Mouse (Mus musculus): ENCODE results near the gene 2810004N23Rik. TPM values are rescaled to one million over a fixed set of nuclear protein-coding genes. Genes with fewer than 3 reads are reported as not detected.
"Not testable (repeated sequence)": the region's sequence is repeated elsewhere in the genome, so short reads cannot be mapped to it uniquely, and the experiment has no call there.

Gene 2810004N23Rik
- polyA plus RNA-seq, 1 experiment = not detected

GRCm38 (mm10) chr8:124853511-124853910 is 9.4 kb downstream of the 2810004N23Rik start:
- no peak for TF ChIP-seq CTCF (IDR thresholded peaks at IDR 0.05; ENCODE audit: insufficient read depth, low read depth, low read length)
- no peak for TF ChIP-seq POLR2A (IDR thresholded peaks at IDR 0.05; ENCODE audit: insufficient read depth, low read depth, low read length)
- WGBS = 97% methylated on average over 1 of the region's 1 CpGs
- Histone ChIP-seq H3K4me3 (ENCODE audit: insufficient read depth, low read depth, low read length) (no peak overlapping the region), H3K4me1 (ENCODE audit: control insufficient read depth, insufficient read depth, low read length) (no peaks in the 10 kb centered on the region), H3K27ac (ENCODE audit: insufficient read depth, low read depth, low read length) (no peak overlapping the region)

- H3K4me1 ChIP-seq (ENCODE audit: control insufficient read depth, insufficient read depth, low read length) = no peaks in the 10 kb centered on the region
- H3K27ac ChIP-seq (ENCODE audit: insufficient read depth, low read depth, low read length) = no peak overlapping the region
- WGBS = 87% methylated on average over 5 of the region's 5 CpGs
- no peak overlapping the region for H3K4me3 ChIP-seq (ENCODE audit: insufficient read depth, low read depth, low read length)
- TF ChIP-seq CTCF (IDR thresholded peaks at IDR 0.05; ENCODE audit: insufficient read depth, low read depth, low read length) = no peak
Measured at GRCm38 (mm10) chr8:124845573-124845972, 17.3 kb downstream of the 2810004N23Rik start.

- TF ChIP-seq POLR2A (IDR thresholded peaks at IDR 0.05; ENCODE audit: insufficient read depth, low read depth, low read length) (no peak), CTCF (IDR thresholded peaks at IDR 0.05; ENCODE audit: insufficient read depth, low read depth, low read length) (no peak)
- H3K4me1 ChIP-seq (ENCODE audit: control insufficient read depth, insufficient read depth, low read length) = no peaks in the 10 kb centered on the region
- WGBS = 79% methylated on average over 3 of the region's 3 CpGs
- no peak overlapping the region for H3K27ac ChIP-seq (ENCODE audit: insufficient read depth, low read depth, low read length)
- no peak overlapping the region for H3K4me3 ChIP-seq (ENCODE audit: insufficient read depth, low read depth, low read length)
Measured at GRCm38 (mm10) chr8:124845131-124845530, 17.8 kb downstream of the 2810004N23Rik start.

- WGBS = 82% methylated on average over 1 of the region's 1 CpGs
Measured at GRCm38 (mm10) chr8:124842929-124843328, 20.0 kb downstream of the 2810004N23Rik start.

GRCm38 (mm10) chr8:124841775-124842174 is 21.1 kb downstream of the 2810004N23Rik start:
- H3K4me3 ChIP-seq (ENCODE audit: insufficient read depth, low read depth, low read length) = no peak overlapping the region
- no peak overlapping the region for H3K27ac ChIP-seq (ENCODE audit: insufficient read depth, low read depth, low read length)
- 91% methylated on average over 10 of the region's 10 CpGs for WGBS
- H3K4me1 ChIP-seq (ENCODE audit: control insufficient read depth, insufficient read depth, low read length) = no peaks in the 10 kb centered on the region
- TF ChIP-seq CTCF (IDR thresholded peaks at IDR 0.05; ENCODE audit: insufficient read depth, low read depth, low read length) = no peak
- TF ChIP-seq POLR2A (IDR thresholded peaks at IDR 0.05; ENCODE audit: insufficient read depth, low read depth, low read length) = no peak

More at GRCm38 (mm10) chr8:124842929-124843328, 20.0 kb downstream of the 2810004N23Rik start:
- not testable (repeated sequence) for H3K27ac ChIP-seq (ENCODE audit: insufficient read depth, low read depth, low read length); H3K4me3 ChIP-seq (ENCODE audit: insufficient read depth, low read depth, low read length); H3K4me1 ChIP-seq (ENCODE audit: control insufficient read depth, insufficient read depth, low read length)

GRCm38 (mm10) chr8:124840900-124841299 is 22.0 kb downstream of the 2810004N23Rik start:
- 95% methylated on average over 7 of the region's 7 CpGs for WGBS
- Histone ChIP-seq H3K27ac (ENCODE audit: insufficient read depth, low read depth, low read length) (no peak overlapping the region), H3K4me3 (ENCODE audit: insufficient read depth, low read depth, low read length) (no peak overlapping the region), H3K4me1 (ENCODE audit: control insufficient read depth, insufficient read depth, low read length) (no peaks in the 10 kb centered on the region)
- TF ChIP-seq POLR2A (IDR thresholded peaks at IDR 0.05; ENCODE audit: insufficient read depth, low read depth, low read length) (no peak), CTCF (IDR thresholded peaks at IDR 0.05; ENCODE audit: insufficient read depth, low read depth, low read length) (no peak)

- no peak for TF ChIP-seq POLR2A (IDR thresholded peaks at IDR 0.05; ENCODE audit: insufficient read depth, low read depth, low read length)
- no peak for TF ChIP-seq CTCF (IDR thresholded peaks at IDR 0.05; ENCODE audit: insufficient read depth, low read depth, low read length)
- no peak overlapping the region for H3K4me3 ChIP-seq (ENCODE audit: insufficient read depth, low read depth, low read length)
- H3K4me1 ChIP-seq (ENCODE audit: control insufficient read depth, insufficient read depth, low read length) = no peaks in the 10 kb centered on the region
- 91% methylated on average over 10 of the region's 10 CpGs for WGBS
- H3K27ac ChIP-seq (ENCODE audit: insufficient read depth, low read depth, low read length) = no peak overlapping the region
Measured at GRCm38 (mm10) chr8:124839371-124839770, 23.5 kb downstream of the 2810004N23Rik start.

GRCm38 (mm10) chr8:124837956-124838355 is 25.0 kb downstream of the 2810004N23Rik start:
- H3K4me3 ChIP-seq (ENCODE audit: insufficient read depth, low read depth, low read length) = no peak overlapping the region
- 88% methylated on average over 2 of the region's 2 CpGs for WGBS
- H3K27ac ChIP-seq (ENCODE audit: insufficient read depth, low read depth, low read length) = no peak overlapping the region
- TF ChIP-seq POLR2A (IDR thresholded peaks at IDR 0.05; ENCODE audit: insufficient read depth, low read depth, low read length) (no peak), CTCF (IDR thresholded peaks at IDR 0.05; ENCODE audit: insufficient read depth, low read depth, low read length) (no peak)
- H3K4me1 ChIP-seq (ENCODE audit: control insufficient read depth, insufficient read depth, low read length) = peaks cover 5% of the 10 kb centered on the region

GRCm38 (mm10) chr8:124836907-124837306 is 26.0 kb downstream of the 2810004N23Rik start:
- WGBS = 87% methylated on average over 2 of the region's 2 CpGs
- H3K4me1 ChIP-seq (ENCODE audit: control insufficient read depth, insufficient read depth, low read length) = peaks cover 5% of the 10 kb centered on the region
- H3K4me3 ChIP-seq (ENCODE audit: insufficient read depth, low read depth, low read length) = no peak overlapping the region
- TF ChIP-seq POLR2A (IDR thresholded peaks at IDR 0.05; ENCODE audit: insufficient read depth, low read depth, low read length) (no peak), CTCF (IDR thresholded peaks at IDR 0.05; ENCODE audit: insufficient read depth, low read depth, low read length) (no peak)
- no peak overlapping the region for H3K27ac ChIP-seq (ENCODE audit: insufficient read depth, low read depth, low read length)

- 80% methylated on average over 7 of the region's 7 CpGs for WGBS
- Histone ChIP-seq H3K4me1 (ENCODE audit: control insufficient read depth, insufficient read depth, low read length) (peaks cover 5% of the 10 kb centered on the region), H3K4me3 (ENCODE audit: insufficient read depth, low read depth, low read length) (no peak overlapping the region), H3K27ac (ENCODE audit: insufficient read depth, low read depth, low read length) (no peak overlapping the region)
- TF ChIP-seq POLR2A (IDR thresholded peaks at IDR 0.05; ENCODE audit: insufficient read depth, low read depth, low read length) (no peak), CTCF (IDR thresholded peaks at IDR 0.05; ENCODE audit: insufficient read depth, low read depth, low read length) (no peak)
Measured at GRCm38 (mm10) chr8:124836273-124836672, 26.6 kb downstream of the 2810004N23Rik start.
